Mouse (Mus musculus): ENCODE measurements around the gene Ska2. TPM values are rescaled to one million over a fixed set of nuclear protein-coding genes. Genes with fewer than 3 reads are reported as not detected.

Gene Ska2
- total and polyA plus RNA-seq, 2 experiments = 0.56 to 1.9 TPM

DNA sequence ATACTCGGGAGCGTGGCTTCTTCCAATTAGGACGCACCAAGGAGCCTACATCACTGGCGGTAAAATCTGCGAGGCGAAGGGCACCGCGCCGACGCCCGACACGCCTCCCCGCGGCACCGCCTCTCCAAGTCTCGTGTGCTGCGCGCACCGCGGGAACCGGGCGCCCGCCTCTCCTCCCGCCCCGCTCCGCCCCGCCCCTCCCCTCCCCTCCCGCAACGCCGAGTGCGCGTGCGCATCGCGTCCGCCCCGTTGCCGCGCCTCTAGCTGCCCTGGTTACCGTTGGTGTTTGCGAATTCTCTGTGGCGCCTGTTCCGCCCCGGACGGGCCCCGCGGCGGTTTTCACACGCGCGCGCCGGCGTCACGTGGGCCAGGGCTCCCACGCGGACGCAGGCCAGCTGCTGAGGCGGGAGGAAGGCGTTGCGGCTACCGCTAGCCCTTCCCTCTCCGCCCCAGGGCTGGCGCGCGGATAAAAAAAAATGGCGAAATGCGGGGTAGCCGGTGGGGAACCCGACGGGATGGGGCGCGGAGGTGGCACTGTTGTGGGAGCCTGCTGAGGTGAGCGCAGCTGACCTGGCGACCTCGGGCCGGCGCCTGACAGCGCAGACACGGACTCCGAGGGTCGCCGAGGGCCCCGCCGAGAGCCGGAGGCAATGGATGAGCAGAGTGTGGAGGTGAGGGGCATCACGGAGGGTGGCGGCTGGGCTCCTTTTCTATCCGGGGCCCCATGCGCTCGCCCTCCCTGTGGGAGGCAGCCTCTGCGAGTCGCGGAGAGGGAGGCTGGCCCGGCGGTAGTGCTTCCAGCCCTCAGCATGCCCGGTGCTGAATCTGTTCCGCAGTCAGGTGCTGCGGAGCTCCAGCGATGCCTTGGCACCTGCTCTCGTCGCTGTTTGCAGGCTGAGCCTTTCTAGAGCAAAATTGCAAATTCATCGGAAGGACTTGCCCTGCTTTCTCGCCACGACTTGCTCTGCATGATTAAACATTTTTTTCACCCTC lies 18.1 kb downstream of the Ska2 start, which contains the start of gene Trim37:
Gene Trim37 (plus strand): TSS at position 254 of the 993 bp plus-strand sequence.
- Histone ChIP-seq H3K27me3 (ENCODE audit: control insufficient read depth, insufficient read depth, low read length) (no peaks in the 10 kb centered on the region), H3K27ac (replicated peaks; ENCODE audit: insufficient read depth, low read depth, low read length) (peak within 1 kb of the TSS; percentile 44), H3K4me3 (ENCODE audit: insufficient read depth, low read depth, low read length) (peak within 1 kb of the TSS; percentile 78), H3K9ac (ENCODE audit: low read depth, low read length) (peak within 1 kb of the TSS; percentile 79), H3K36me3 (ENCODE audit: control insufficient read depth, insufficient read depth, low read length) (no peaks in the 10 kb centered on the region), H3K4me1 (ENCODE audit: control insufficient read depth, insufficient read depth, low read length) (peaks cover 2% of the 10 kb centered on the region; the same call in 1 of the 2 replicates), H3K79me2 (ENCODE audit: control insufficient read depth, insufficient read depth, low read length) (no peaks in the 10 kb centered on the region; the same call in 1 of the 2 replicates)
- peak; percentile 74 for DNase-seq (ENCODE audit: extremely low read depth, low read depth, low spot score)
- no peak for TF ChIP-seq CTCF (IDR thresholded peaks at IDR 0.05; ENCODE audit: low read depth, low read length)
- no peak for TF ChIP-seq POLR2A (IDR thresholded peaks at IDR 0.05; ENCODE audit: extremely low read depth, insufficient read depth, low read length)
- WGBS = under 1% methylated on average over 95 of the region's 105 CpGs

DNA sequence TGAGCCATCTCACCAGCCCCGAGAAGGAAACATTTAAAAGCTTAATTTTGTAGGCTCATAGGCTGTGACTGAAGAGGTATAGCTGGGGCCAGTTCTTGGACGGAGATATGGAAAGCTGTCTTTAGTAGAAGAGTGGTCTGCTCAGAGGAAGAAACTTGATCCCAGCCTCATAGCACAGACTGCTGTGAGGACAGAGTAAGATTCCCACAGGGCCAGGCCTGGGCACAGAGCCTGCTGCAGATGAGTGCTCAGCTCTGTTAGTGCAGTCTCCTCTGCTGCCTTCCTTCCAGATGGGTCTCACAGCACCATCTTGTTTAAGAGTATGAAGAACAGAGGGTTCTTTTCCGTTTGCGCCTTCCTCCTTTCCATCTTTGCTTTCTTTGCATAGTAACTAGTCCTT lies 27.2 kb downstream of the Ska2 start:
- no peak for DNase-seq (ENCODE audit: extremely low read depth, low read depth, low spot score)
- Histone ChIP-seq H3K27me3 (ENCODE audit: control insufficient read depth, insufficient read depth, low read length) (no peaks in the 10 kb centered on the region), H3K79me2 (ENCODE audit: control insufficient read depth, insufficient read depth, low read length) (no peaks in the 10 kb centered on the region), H3K27ac (replicated peaks; ENCODE audit: insufficient read depth, low read depth, low read length) (no peak overlapping the region), H3K36me3 (ENCODE audit: control insufficient read depth, insufficient read depth, low read length) (no peaks in the 10 kb centered on the region; the same call in 1 of the 2 replicates), H3K9ac (ENCODE audit: low read depth, low read length) (no peak overlapping the region), H3K4me1 (ENCODE audit: control insufficient read depth, insufficient read depth, low read length) (no peaks in the 10 kb centered on the region), H3K4me3 (ENCODE audit: insufficient read depth, low read depth, low read length) (no peak overlapping the region)
- TF ChIP-seq CTCF (IDR thresholded peaks at IDR 0.05; ENCODE audit: low read depth, low read length) (no peak), POLR2A (IDR thresholded peaks at IDR 0.05; ENCODE audit: extremely low read depth, insufficient read depth, low read length) (no peak)
- WGBS = 98% methylated on average over 4 of the region's 4 CpGs

DNA sequence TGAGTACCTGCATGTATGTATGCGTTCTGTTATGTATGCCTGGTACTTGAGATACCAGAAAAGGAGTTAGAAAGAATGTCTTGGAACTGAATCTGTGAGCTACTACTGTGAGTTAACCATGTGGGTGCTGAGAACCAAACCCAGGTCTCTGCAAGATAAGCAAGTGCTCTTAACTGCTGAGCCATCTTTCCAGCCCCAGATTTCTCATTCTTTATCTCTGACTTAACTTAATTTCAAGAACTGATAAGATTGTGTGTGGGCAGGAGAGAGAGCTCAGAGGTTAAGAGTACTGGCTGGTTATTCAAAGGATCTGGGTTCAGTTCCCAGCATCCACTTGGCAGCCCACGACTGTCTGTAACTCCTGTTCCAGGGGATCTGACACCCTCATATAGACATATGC lies 49.0 kb downstream of the Ska2 start:
- no peak for TF ChIP-seq CTCF (IDR thresholded peaks at IDR 0.05; ENCODE audit: low read depth, low read length)
- no peak for TF ChIP-seq POLR2A (IDR thresholded peaks at IDR 0.05; ENCODE audit: extremely low read depth, insufficient read depth, low read length)
- 94% methylated on average over 2 of the region's 2 CpGs for WGBS
- H3K4me1 ChIP-seq (ENCODE audit: control insufficient read depth, insufficient read depth, low read length) = no peaks in the 10 kb centered on the region

DNA sequence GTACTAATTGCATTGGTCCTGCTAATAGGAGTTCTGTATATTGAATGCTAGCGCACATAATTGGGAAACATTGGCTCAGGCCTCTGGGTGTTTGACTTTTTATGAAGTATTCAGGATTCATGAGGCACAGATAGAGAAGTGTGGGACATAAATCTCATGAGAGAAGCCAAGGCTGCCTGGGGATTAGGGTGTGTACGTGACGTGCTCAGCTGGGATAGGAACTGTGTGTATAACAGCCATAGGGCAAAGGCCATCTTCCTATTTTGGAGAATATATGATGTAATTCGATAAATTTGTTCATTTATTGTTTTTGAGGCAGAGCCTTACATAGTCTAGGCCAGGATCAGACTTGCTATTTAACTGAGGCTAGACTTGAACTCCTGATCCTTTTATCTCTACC lies 53.7 kb downstream of the Ska2 start:
- peaks cover 14% of the 10 kb centered on the region for H3K36me3 ChIP-seq (ENCODE audit: control insufficient read depth, insufficient read depth, low read length)
- DNase-seq (ENCODE audit: extremely low read depth, low read depth, low spot score) = no peak
- H3K27ac ChIP-seq (replicated peaks; ENCODE audit: insufficient read depth, low read depth, low read length) = no peak overlapping the region

More for the DNA sequence above, 49.0 kb downstream of the Ska2 start:
- no peak overlapping the region for H3K27ac ChIP-seq (replicated peaks; ENCODE audit: insufficient read depth, low read depth, low read length)
- no peaks in the 10 kb centered on the region; the same call in 1 of the 2 replicates for H3K36me3 ChIP-seq (ENCODE audit: control insufficient read depth, insufficient read depth, low read length)
- H3K4me3 ChIP-seq (ENCODE audit: insufficient read depth, low read depth, low read length) = no peak overlapping the region
- no peaks in the 10 kb centered on the region for H3K27me3 ChIP-seq (ENCODE audit: control insufficient read depth, insufficient read depth, low read length)
- H3K79me2 ChIP-seq (ENCODE audit: control insufficient read depth, insufficient read depth, low read length) = no peaks in the 10 kb centered on the region
- no peak overlapping the region for H3K9ac ChIP-seq (ENCODE audit: low read depth, low read length)
- DNase-seq (ENCODE audit: extremely low read depth, low read depth, low spot score) = no peak

DNA sequence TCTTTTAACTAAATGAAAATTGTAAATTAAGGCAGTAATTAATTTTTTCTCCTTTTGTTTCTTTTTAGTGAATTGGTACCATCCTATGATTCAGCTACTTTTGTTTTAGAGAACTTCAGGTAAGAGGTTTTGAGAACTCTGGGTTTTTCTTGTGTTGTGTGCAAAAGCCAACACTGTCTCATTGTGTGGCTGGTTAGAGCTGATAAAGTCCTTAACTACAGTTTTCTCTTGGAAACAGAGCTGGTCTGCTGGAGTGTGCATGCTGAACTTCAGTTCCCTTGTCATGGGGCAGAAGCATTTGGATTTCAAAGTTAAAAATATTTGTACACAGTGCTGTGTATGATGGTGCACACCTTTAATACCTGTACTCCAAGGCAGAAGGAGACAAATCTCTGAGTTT lies 54.7 kb downstream of the Ska2 start:
- Histone ChIP-seq H3K9ac (ENCODE audit: low read depth, low read length) (no peak overlapping the region), H3K27ac (replicated peaks; ENCODE audit: insufficient read depth, low read depth, low read length) (no peak overlapping the region), H3K4me3 (ENCODE audit: insufficient read depth, low read depth, low read length) (no peak overlapping the region), H3K79me2 (ENCODE audit: control insufficient read depth, insufficient read depth, low read length) (no peaks in the 10 kb centered on the region), H3K27me3 (ENCODE audit: control insufficient read depth, insufficient read depth, low read length) (no peaks in the 10 kb centered on the region), H3K36me3 (ENCODE audit: control insufficient read depth, insufficient read depth, low read length) (peaks cover 18% of the 10 kb centered on the region), H3K4me1 (ENCODE audit: control insufficient read depth, insufficient read depth, low read length) (no peaks in the 10 kb centered on the region)
- TF ChIP-seq POLR2A (IDR thresholded peaks at IDR 0.05; ENCODE audit: extremely low read depth, insufficient read depth, low read length) = no peak
- TF ChIP-seq CTCF (IDR thresholded peaks at IDR 0.05; ENCODE audit: low read depth, low read length) = no peak
- DNase-seq (ENCODE audit: extremely low read depth, low read depth, low spot score) = no peak

More for the DNA sequence above, 53.7 kb downstream of the Ska2 start:
- Histone ChIP-seq H3K79me2 (ENCODE audit: control insufficient read depth, insufficient read depth, low read length) (no peaks in the 10 kb centered on the region), H3K9ac (ENCODE audit: low read depth, low read length) (no peak overlapping the region), H3K27me3 (ENCODE audit: control insufficient read depth, insufficient read depth, low read length) (no peaks in the 10 kb centered on the region), H3K4me1 (ENCODE audit: control insufficient read depth, insufficient read depth, low read length) (no peaks in the 10 kb centered on the region), H3K4me3 (ENCODE audit: insufficient read depth, low read depth, low read length) (no peak overlapping the region)
- TF ChIP-seq POLR2A (IDR thresholded peaks at IDR 0.05; ENCODE audit: extremely low read depth, insufficient read depth, low read length) (no peak), CTCF (IDR thresholded peaks at IDR 0.05; ENCODE audit: low read depth, low read length) (no peak)
- 98% methylated on average over 4 of the region's 4 CpGs for WGBS
